Mouse (Mus musculus): ENCODE data around the gene Strn3. TPM values are rescaled to one million over a fixed set of nuclear protein-coding genes. Genes with fewer than 3 reads are reported as not detected.

Gene Strn3
- total and polyA plus RNA-seq, 3 experiments, result 22.1 to 47.9 (median 27.7) TPM

GRCm38 (mm10) chr12:51704572-51704971 is 12.9 kb upstream of the Strn3 start:
- DNase-seq (ENCODE audit: extremely low read depth), result no peak
- Histone ChIP-seq H3K27ac (ENCODE audit: insufficient read depth, low read depth) (no peak overlapping the region), H3K4me1 (ENCODE audit: control insufficient read depth in 1 of 2, insufficient read depth in 2 of 2) (peaks cover 4 to 13% of the 10 kb centered on the region in 2 experiments; a peak in 2 of 4 replicates), H3K79me2 (replicated peaks; ENCODE audit: control insufficient read depth, extremely low read depth, insufficient read depth, poor library complexity, severe bottlenecking) (no peaks in the 10 kb centered on the region), H3K27me3 (replicated peaks) (no peaks in the 10 kb centered on the region), H3K4me3 (replicated peaks in 1 of 3; ENCODE audit: low read depth in 2 of 3, low read length in 2 of 3, poor library complexity in 1 of 3) (no peak overlapping the region), H3K36me3 (replicated peaks in 1 of 2; ENCODE audit: control insufficient read depth in 1 of 2, insufficient read depth in 1 of 2, low read length in 1 of 2) (peaks cover 0 to 5% of the 10 kb centered on the region in 2 experiments), H3K4me2 (ENCODE audit: insufficient read depth, low read depth, poor library complexity, severe bottlenecking) (no peak overlapping the region), H3K9me3 (replicated peaks; ENCODE audit: low read length) (peaks cover 4% of the 10 kb centered on the region), H3K9ac (ENCODE audit: insufficient read depth, low read depth) (no peak overlapping the region)
- TF ChIP-seq EP300 (IDR thresholded peaks at IDR 0.05; ENCODE audit: low read length) (no peak), RCOR1 (conservative IDR thresholded peaks at IDR 0.05; ENCODE audit: low read depth, low read length) (no peak), MAZ (IDR thresholded peaks at IDR 0.05; ENCODE audit: low read depth, low read length) (no peak), CHD2 (IDR thresholded peaks at IDR 0.05; ENCODE audit: low read length) (no peak), USF1 (IDR thresholded peaks at IDR 0.05; ENCODE audit: low read depth, low read length) (no peak), ETS1 (conservative IDR thresholded peaks at IDR 0.05; ENCODE audit: low read depth, low read length) (no peak), UBTF (IDR thresholded peaks at IDR 0.05; ENCODE audit: low read depth, low read length) (no peak), SMC3 (IDR thresholded peaks at IDR 0.05; ENCODE audit: low read depth, low read length) (no peak), KAT2A (IDR thresholded peaks at IDR 0.05; ENCODE audit: insufficient replicate concordance, low read length) (no peak), ZMIZ1 (IDR thresholded peaks at IDR 0.05; ENCODE audit: low read depth, low read length) (no peak), GABPA (IDR thresholded peaks at IDR 0.05; ENCODE audit: insufficient replicate concordance, low read depth, low read length) (no peak), ZNF384 (IDR thresholded peaks at IDR 0.05; ENCODE audit: low read depth, low read length) (no peak), IRF4 (IDR thresholded peaks at IDR 0.05; ENCODE audit: low read depth, low read length) (no peak), HCFC1 (IDR thresholded peaks at IDR 0.05; ENCODE audit: low read depth, low read length) (no peak), JUN (IDR thresholded peaks at IDR 0.05; ENCODE audit: insufficient read depth, low read depth, low read length) (no peak), ELF1 (IDR thresholded peaks at IDR 0.05; ENCODE audit: low read depth, low read length) (no peak), E2F4 (IDR thresholded peaks at IDR 0.05; ENCODE audit: insufficient replicate concordance, low read depth, low read length) (no peak), USF2 (conservative IDR thresholded peaks at IDR 0.05; ENCODE audit: low read depth, low read length) (no peak), MAX (IDR thresholded peaks at IDR 0.05; ENCODE audit: low read length) (no peak), SIN3A (IDR thresholded peaks at IDR 0.05; ENCODE audit: low read length) (no peak)
- in situ Hi-C loops (cut with MboI; ENCODE audit: low pct_ligation_motif_present, low pct_unique_long_range_greater_than_20kb, low sequenced_read_pairs), result no loop called here
- dilution Hi-C loops (cut with MboI; ENCODE audit: extremely low pct_ligation_motif_present, extremely low pct_unique_long_range_greater_than_20kb, low sequenced_read_pairs), result no loop called here

GRCm38 (mm10) chr12:51703859-51704258 is 12.2 kb upstream of the Strn3 start:
- Histone ChIP-seq H3K27ac (ENCODE audit: insufficient read depth, low read depth) (no peak overlapping the region), H3K36me3 (replicated peaks in 1 of 2; ENCODE audit: control insufficient read depth in 1 of 2, insufficient read depth in 1 of 2, low read length in 1 of 2) (peaks cover 0 to 5% of the 10 kb centered on the region in 2 experiments), H3K79me2 (replicated peaks; ENCODE audit: control insufficient read depth, extremely low read depth, insufficient read depth, poor library complexity, severe bottlenecking) (no peaks in the 10 kb centered on the region), H3K9ac (ENCODE audit: insufficient read depth, low read depth) (no peak overlapping the region), H3K4me2 (ENCODE audit: insufficient read depth, low read depth, poor library complexity, severe bottlenecking) (no peak overlapping the region), H3K4me1 (ENCODE audit: control insufficient read depth in 1 of 2, insufficient read depth in 2 of 2) (peaks cover 4 to 13% of the 10 kb centered on the region in 2 experiments; a peak in 2 of 4 replicates), H3K27me3 (replicated peaks) (no peaks in the 10 kb centered on the region), H3K9me3 (replicated peaks; ENCODE audit: low read length) (peaks cover 4% of the 10 kb centered on the region), H3K4me3 (replicated peaks in 1 of 3; ENCODE audit: low read depth in 2 of 3, low read length in 2 of 3, poor library complexity in 1 of 3) (no peak overlapping the region)
- DNase-seq (ENCODE audit: extremely low read depth), result peak; percentile 26
- TF ChIP-seq CHD1 (IDR thresholded peaks at IDR 0.05; ENCODE audit: low read depth, low read length), result no peak
- no peak for TF ChIP-seq ZMIZ1 (IDR thresholded peaks at IDR 0.05; ENCODE audit: low read depth, low read length)
- peak; percentile 16; the same call in 1 of the 2 replicates for TF ChIP-seq ETS1 (conservative IDR thresholded peaks at IDR 0.05; ENCODE audit: low read depth, low read length)
- no peak for TF ChIP-seq ZNF384 (IDR thresholded peaks at IDR 0.05; ENCODE audit: low read depth, low read length)
- no peak for TF ChIP-seq JUND (conservative IDR thresholded peaks at IDR 0.05; ENCODE audit: low read depth, low read length)
- no peak for TF ChIP-seq ELF1 (IDR thresholded peaks at IDR 0.05; ENCODE audit: low read depth, low read length)
- dilution Hi-C loops (cut with MboI; ENCODE audit: extremely low pct_ligation_motif_present, extremely low pct_unique_long_range_greater_than_20kb, low sequenced_read_pairs), result no loop called here
- in situ Hi-C loops (cut with MboI; ENCODE audit: low pct_ligation_motif_present, low pct_unique_long_range_greater_than_20kb, low sequenced_read_pairs), result no loop called here

Data from CH12.LX (cell line).